Mouse (Mus musculus): ENCODE measurements around the gene 1700028J19Rik. TPM values are rescaled to one million over a fixed set of nuclear protein-coding genes. Genes with fewer than 3 reads are reported as not detected.

Gene 1700028J19Rik
- total and polyA plus RNA-seq, 3 experiments = 0.05 to 3.6 (median 0.60) TPM

- Histone ChIP-seq H3K4me3 (ENCODE audit: low read depth, low read length) (no peak overlapping the region), H3K27me3 (ENCODE audit: insufficient read depth, low read length) (peaks cover 27% of the 10 kb centered on the region), H3K36me3 (replicated peaks) (no peaks in the 10 kb centered on the region), H3K4me1 (ENCODE audit: insufficient read depth, low read depth, low read length) (peaks cover 3% of the 10 kb centered on the region), H3K9me3 (replicated peaks) (no peaks in the 10 kb centered on the region)
- ATAC-seq (ENCODE audit: extremely low read depth, insufficient number of reproducible peaks, low FRiP score, poor library complexity, severe bottlenecking) (no peak), DNase-seq (ENCODE audit: low spot score) (no peak)
- TF ChIP-seq GATA2 (IDR thresholded peaks at IDR 0.05; ENCODE audit: borderline replicate concordance, low read depth, low read length) (no peak), CTCF (IDR thresholded peaks at IDR 0.05; ENCODE audit: low read depth, low read length) (peak; percentile 22; the same call in 1 of the 2 replicates)
These were observed 30.7 kb upstream of the 1700028J19Rik start for GRCm38 (mm10) chr7:44277250-44277622.

DNA sequence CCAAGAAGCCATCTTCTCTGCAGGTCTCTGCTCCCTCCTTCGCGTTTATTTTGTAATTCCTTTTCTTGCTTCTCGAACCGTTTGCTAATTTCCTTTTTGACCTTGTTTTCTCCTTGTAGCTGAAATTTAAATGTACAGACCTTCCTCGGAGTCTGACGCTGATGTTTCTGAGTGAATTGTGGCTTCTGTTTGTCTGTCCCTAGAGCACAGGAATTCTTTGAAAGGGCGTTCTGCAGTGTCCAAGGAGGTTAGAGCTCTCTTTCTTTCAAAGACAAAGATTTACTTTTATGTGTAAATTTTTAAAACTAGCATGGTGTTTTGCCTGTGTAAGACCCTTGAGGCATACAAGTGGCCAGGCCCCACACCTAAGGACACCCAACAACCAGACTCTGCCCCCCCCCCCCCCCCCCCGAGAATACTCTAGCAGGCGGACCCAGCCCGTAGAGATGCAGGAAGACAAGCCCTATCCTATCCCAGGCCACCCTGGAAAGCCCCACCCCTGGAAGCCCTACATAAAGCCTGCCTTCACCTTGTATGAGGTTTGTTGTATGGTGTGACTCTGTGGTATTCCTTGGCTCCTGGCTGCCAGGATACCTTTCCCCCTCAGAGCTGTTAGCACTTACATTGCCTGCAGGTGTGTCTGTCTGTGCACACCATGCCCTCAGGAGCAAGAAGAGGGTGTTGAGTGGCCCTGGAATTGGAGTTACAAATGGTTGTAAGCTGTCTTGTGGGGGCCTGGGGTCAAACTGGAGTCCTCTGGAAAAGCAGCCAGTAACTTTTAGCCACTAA is 30.2 kb upstream of the 1700028J19Rik start:
- Histone ChIP-seq H3K4me1 (ENCODE audit: insufficient read depth, low read depth, low read length) (peaks cover 3% of the 10 kb centered on the region), H3K27me3 (ENCODE audit: insufficient read depth, low read length) (peaks cover 27% of the 10 kb centered on the region), H3K36me3 (replicated peaks) (no peaks in the 10 kb centered on the region), H3K4me3 (ENCODE audit: low read depth, low read length) (no peak overlapping the region), H3K9me3 (replicated peaks) (no peaks in the 10 kb centered on the region)
- no peak for ATAC-seq (ENCODE audit: extremely low read depth, insufficient number of reproducible peaks, low FRiP score, poor library complexity, severe bottlenecking)
- DNase-seq (ENCODE audit: low spot score) = no peak
- TF ChIP-seq POLR2AphosphoS5 (IDR thresholded peaks at IDR 0.05; ENCODE audit: insufficient replicate concordance, low read depth, low read length) (no peak), TAL1 (conservative IDR thresholded peaks at IDR 0.05; ENCODE audit: low read depth, low read length) (no peak), CTCF (IDR thresholded peaks at IDR 0.05; ENCODE audit: low read depth, low read length) (no peak), GATA1 (IDR thresholded peaks at IDR 0.05; ENCODE audit: borderline replicate concordance, low read length) (no peak), GATA2 (IDR thresholded peaks at IDR 0.05; ENCODE audit: borderline replicate concordance, low read depth, low read length) (no peak)

DNA sequence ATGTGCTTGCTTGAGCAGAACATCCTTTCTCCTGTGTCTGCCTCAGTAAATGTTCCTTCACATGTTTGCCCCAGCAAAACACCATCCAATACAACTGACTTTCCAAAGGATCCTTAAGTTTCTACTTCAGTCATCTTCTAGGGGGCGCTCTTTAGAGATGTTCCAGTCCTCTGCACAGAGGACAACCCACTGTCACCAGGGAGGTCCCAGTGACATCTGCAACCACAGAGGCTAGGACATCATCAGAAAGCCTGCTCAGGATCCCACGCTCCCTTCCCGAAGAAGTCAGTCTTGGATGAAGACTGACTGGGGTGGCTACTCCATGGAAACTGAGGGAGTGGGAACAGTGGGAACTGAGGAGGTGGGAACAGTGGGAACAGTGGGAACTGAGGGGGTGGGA is 29.1 kb upstream of the 1700028J19Rik start:
- H3K36me3 ChIP-seq (replicated peaks) = no peaks in the 10 kb centered on the region
- H3K4me1 ChIP-seq (ENCODE audit: insufficient read depth, low read depth, low read length) = peaks cover 5% of the 10 kb centered on the region
- no peak for ATAC-seq (ENCODE audit: extremely low read depth, insufficient number of reproducible peaks, low FRiP score, poor library complexity, severe bottlenecking)
- H3K27me3 ChIP-seq (ENCODE audit: insufficient read depth, low read length) = peaks cover 25% of the 10 kb centered on the region
- H3K4me3 ChIP-seq (ENCODE audit: low read depth, low read length) = no peak overlapping the region
- no peak for DNase-seq (ENCODE audit: low spot score)
- no peaks in the 10 kb centered on the region for H3K9me3 ChIP-seq (replicated peaks)
- TF ChIP-seq CTCF (IDR thresholded peaks at IDR 0.05; ENCODE audit: low read depth, low read length) (no peak), GATA1 (IDR thresholded peaks at IDR 0.05; ENCODE audit: borderline replicate concordance, low read length) (no peak)

- H3K36me3 ChIP-seq (replicated peaks) = no peaks in the 10 kb centered on the region
- peaks cover 20% of the 10 kb centered on the region for H3K27me3 ChIP-seq (ENCODE audit: insufficient read depth, low read length)
- peaks cover 9% of the 10 kb centered on the region for H3K4me1 ChIP-seq (ENCODE audit: insufficient read depth, low read depth, low read length)
- ATAC-seq (ENCODE audit: extremely low read depth, insufficient number of reproducible peaks, low FRiP score, poor library complexity, severe bottlenecking) (no peak), DNase-seq (ENCODE audit: low spot score) (no peak)
- H3K9me3 ChIP-seq (replicated peaks) = no peaks in the 10 kb centered on the region
- no peak for TF ChIP-seq TAL1 (conservative IDR thresholded peaks at IDR 0.05; ENCODE audit: low read depth, low read length)
- no peak for TF ChIP-seq CTCF (IDR thresholded peaks at IDR 0.05; ENCODE audit: low read depth, low read length)
- TF ChIP-seq GATA2 (IDR thresholded peaks at IDR 0.05; ENCODE audit: borderline replicate concordance, low read depth, low read length) = no peak
- TF ChIP-seq POLR2AphosphoS5 (IDR thresholded peaks at IDR 0.05; ENCODE audit: insufficient replicate concordance, low read depth, low read length) = no peak
- TF ChIP-seq GATA1 (IDR thresholded peaks at IDR 0.05; ENCODE audit: borderline replicate concordance, low read length) = no peak
- no peak overlapping the region for H3K4me3 ChIP-seq (ENCODE audit: low read depth, low read length)
These were observed 27.6 kb upstream of the 1700028J19Rik start for GRCm38 (mm10) chr7:44274096-44274495.

- no peak for DNase-seq (ENCODE audit: low spot score)
- ATAC-seq (ENCODE audit: extremely low read depth, insufficient number of reproducible peaks, low FRiP score, poor library complexity, severe bottlenecking) = no peak
- peaks cover 21% of the 10 kb centered on the region for H3K27me3 ChIP-seq (ENCODE audit: insufficient read depth, low read length)
- H3K4me3 ChIP-seq (ENCODE audit: low read depth, low read length) = no peak overlapping the region
- no peak for TF ChIP-seq POLR2AphosphoS5 (IDR thresholded peaks at IDR 0.05; ENCODE audit: insufficient replicate concordance, low read depth, low read length)
- no peak for TF ChIP-seq TAL1 (conservative IDR thresholded peaks at IDR 0.05; ENCODE audit: low read depth, low read length)
- no peak for TF ChIP-seq GATA1 (IDR thresholded peaks at IDR 0.05; ENCODE audit: borderline replicate concordance, low read length)
- no peak for TF ChIP-seq CTCF (IDR thresholded peaks at IDR 0.05; ENCODE audit: low read depth, low read length)
- no peak for TF ChIP-seq GATA2 (IDR thresholded peaks at IDR 0.05; ENCODE audit: borderline replicate concordance, low read depth, low read length)
- H3K4me1 ChIP-seq (ENCODE audit: insufficient read depth, low read depth, low read length) = peaks cover 10% of the 10 kb centered on the region
- no peaks in the 10 kb centered on the region for H3K36me3 ChIP-seq (replicated peaks)
- no peaks in the 10 kb centered on the region for H3K9me3 ChIP-seq (replicated peaks)
These were observed 27.0 kb upstream of the 1700028J19Rik start for GRCm38 (mm10) chr7:44273446-44273845.

GRCm38 (mm10) chr7:44272546-44272945 is 26.1 kb upstream of the 1700028J19Rik start:
- H3K9me3 ChIP-seq (replicated peaks) = no peaks in the 10 kb centered on the region
- H3K4me3 ChIP-seq (ENCODE audit: low read depth, low read length) = no peak overlapping the region
- ATAC-seq (ENCODE audit: extremely low read depth, insufficient number of reproducible peaks, low FRiP score, poor library complexity, severe bottlenecking) (no peak), DNase-seq (ENCODE audit: low spot score) (no peak)
- TF ChIP-seq CTCF (IDR thresholded peaks at IDR 0.05; ENCODE audit: low read depth, low read length) (no peak), POLR2AphosphoS5 (IDR thresholded peaks at IDR 0.05; ENCODE audit: insufficient replicate concordance, low read depth, low read length) (no peak), GATA1 (IDR thresholded peaks at IDR 0.05; ENCODE audit: borderline replicate concordance, low read length) (no peak), TAL1 (conservative IDR thresholded peaks at IDR 0.05; ENCODE audit: low read depth, low read length) (no peak), GATA2 (IDR thresholded peaks at IDR 0.05; ENCODE audit: borderline replicate concordance, low read depth, low read length) (no peak)
- H3K27me3 ChIP-seq (ENCODE audit: insufficient read depth, low read length) = peaks cover 30% of the 10 kb centered on the region
- no peaks in the 10 kb centered on the region for H3K36me3 ChIP-seq (replicated peaks)
- peaks cover 10% of the 10 kb centered on the region for H3K4me1 ChIP-seq (ENCODE audit: insufficient read depth, low read depth, low read length)
